Mouse (Mus musculus): ENCODE measurements around the gene Acad12. TPM values are rescaled to one million over a fixed set of nuclear protein-coding genes. Genes with fewer than 3 reads are reported as not detected.

Gene Acad12
- polyA plus RNA-seq, 1 experiment from 2014 or later, result 2.3 TPM

- Histone ChIP-seq H3K9me3 (ENCODE audit: control insufficient read depth, low read length) (no peaks in the 10 kb centered on the region), H3K4me3 (ENCODE audit: low read depth, low read length) (no peak overlapping the region), H3K27ac (replicated peaks) (no peak overlapping the region; the same call in 1 of the 2 replicates), H3K4me2 (replicated peaks; ENCODE audit: low read depth) (no peak overlapping the region), H3K27me3 (ENCODE audit: control insufficient read depth, insufficient read depth, low read length) (no peaks in the 10 kb centered on the region), H3K4me1 (replicated peaks; ENCODE audit: control insufficient read depth, insufficient read depth) (peaks cover 6% of the 10 kb centered on the region), H3K9ac (ENCODE audit: low read length) (no peak overlapping the region), H3K36me3 (ENCODE audit: control insufficient read depth, insufficient read depth, low read length) (no peaks in the 10 kb centered on the region)
- no peak for ATAC-seq (ENCODE audit: low FRiP score, low TSS enrichment)
- DNase-seq (ENCODE audit: low spot score), result no peak
- no peak for TF ChIP-seq CTCF (IDR thresholded peaks at IDR 0.05; ENCODE audit: low read depth)
- no peak for TF ChIP-seq EP300 (optimal IDR thresholded peaks at IDR 0.05)
- 87% methylated on average over 5 of the region's 5 CpGs for WGBS
These were observed 33.0 kb downstream of the Acad12 start for GRCm38 (mm10) chr5:121585699-121586098.

- peaks cover 6% of the 10 kb centered on the region for H3K4me1 ChIP-seq (replicated peaks; ENCODE audit: control insufficient read depth, insufficient read depth)
- ATAC-seq (ENCODE audit: low FRiP score, low TSS enrichment), result no peak
- H3K36me3 ChIP-seq (ENCODE audit: control insufficient read depth, insufficient read depth, low read length), result peaks cover 4% of the 10 kb centered on the region
- no peak for TF ChIP-seq CTCF (IDR thresholded peaks at IDR 0.05; ENCODE audit: low read depth)
- TF ChIP-seq EP300 (optimal IDR thresholded peaks at IDR 0.05), result no peak
- H3K9me3 ChIP-seq (ENCODE audit: control insufficient read depth, low read length), result no peaks in the 10 kb centered on the region
- no peaks in the 10 kb centered on the region for H3K27me3 ChIP-seq (ENCODE audit: control insufficient read depth, insufficient read depth, low read length)
- 97% methylated on average over 10 of the region's 10 CpGs for WGBS
- DNase-seq (ENCODE audit: low spot score), result no peak
- H3K9ac ChIP-seq (ENCODE audit: low read length), result no peak overlapping the region
- no peak overlapping the region for H3K4me2 ChIP-seq (replicated peaks; ENCODE audit: low read depth)
- no peak overlapping the region for H3K4me3 ChIP-seq (ENCODE audit: low read depth, low read length)
- no peak overlapping the region; the same call in 1 of the 2 replicates for H3K27ac ChIP-seq (replicated peaks)
These were observed 33.7 kb downstream of the Acad12 start for GRCm38 (mm10) chr5:121585005-121585404.

GRCm38 (mm10) chr5:121583765-121584501, 34.8 kb downstream of the Acad12 start:
- H3K36me3 ChIP-seq (ENCODE audit: control insufficient read depth, insufficient read depth, low read length), result peaks cover 13% of the 10 kb centered on the region
- H3K4me2 ChIP-seq (replicated peaks; ENCODE audit: low read depth), result peak overlapping the region; percentile 31
- peak; percentile 97 for DNase-seq (ENCODE audit: low spot score)
- H3K9ac ChIP-seq (ENCODE audit: low read length), result no peak overlapping the region
- 43% methylated on average over 12 of the region's 12 CpGs for WGBS
- no peak overlapping the region; the same call in 1 of the 2 replicates for H3K4me3 ChIP-seq (ENCODE audit: low read depth, low read length)
- H3K27ac ChIP-seq (replicated peaks), result peak overlapping the region; percentile 81
- peak; percentile 95 for ATAC-seq (ENCODE audit: low FRiP score, low TSS enrichment)
- peak; percentile 92 for TF ChIP-seq CTCF (IDR thresholded peaks at IDR 0.05; ENCODE audit: low read depth)
- TF ChIP-seq EP300 (optimal IDR thresholded peaks at IDR 0.05), result no peak
- no peaks in the 10 kb centered on the region for H3K9me3 ChIP-seq (ENCODE audit: control insufficient read depth, low read length)
- no peaks in the 10 kb centered on the region for H3K27me3 ChIP-seq (ENCODE audit: control insufficient read depth, insufficient read depth, low read length)
- peaks cover 6% of the 10 kb centered on the region for H3K4me1 ChIP-seq (replicated peaks; ENCODE audit: control insufficient read depth, insufficient read depth)

- Histone ChIP-seq H3K9me3 (ENCODE audit: control insufficient read depth, low read length) (no peaks in the 10 kb centered on the region), H3K4me1 (replicated peaks; ENCODE audit: control insufficient read depth, insufficient read depth) (peaks cover 6% of the 10 kb centered on the region), H3K9ac (ENCODE audit: low read length) (no peak overlapping the region), H3K27ac (replicated peaks) (no peak overlapping the region), H3K27me3 (ENCODE audit: control insufficient read depth, insufficient read depth, low read length) (no peaks in the 10 kb centered on the region), H3K36me3 (ENCODE audit: control insufficient read depth, insufficient read depth, low read length) (peaks cover 13% of the 10 kb centered on the region), H3K4me2 (replicated peaks; ENCODE audit: low read depth) (no peak overlapping the region), H3K4me3 (ENCODE audit: low read depth, low read length) (no peak overlapping the region)
- ATAC-seq (ENCODE audit: low FRiP score, low TSS enrichment) (no peak), DNase-seq (ENCODE audit: low spot score) (no peak)
- WGBS, result 88% methylated on average over 8 of the region's 8 CpGs
- TF ChIP-seq EP300 (optimal IDR thresholded peaks at IDR 0.05) (no peak), CTCF (IDR thresholded peaks at IDR 0.05; ENCODE audit: low read depth) (no peak)
These were observed 36.8 kb downstream of the Acad12 start for GRCm38 (mm10) chr5:121581945-121582344.

GRCm38 (mm10) chr5:121576927-121577488, 41.7 kb downstream of the Acad12 start:
- Histone ChIP-seq H3K27me3 (ENCODE audit: control insufficient read depth, insufficient read depth, low read length) (no peaks in the 10 kb centered on the region), H3K36me3 (ENCODE audit: control insufficient read depth, insufficient read depth, low read length) (peaks cover 13% of the 10 kb centered on the region), H3K9me3 (ENCODE audit: control insufficient read depth, low read length) (no peaks in the 10 kb centered on the region), H3K4me2 (replicated peaks; ENCODE audit: low read depth) (no peak overlapping the region), H3K4me3 (ENCODE audit: low read depth, low read length) (no peak overlapping the region), H3K4me1 (replicated peaks; ENCODE audit: control insufficient read depth, insufficient read depth) (no peaks in the 10 kb centered on the region), H3K27ac (replicated peaks) (no peak overlapping the region), H3K9ac (ENCODE audit: low read length) (no peak overlapping the region)
- 79% methylated on average over 11 of the region's 11 CpGs for WGBS
- DNase-seq (ENCODE audit: low spot score) (no peak), ATAC-seq (ENCODE audit: low FRiP score, low TSS enrichment) (no peak)
- no peak for TF ChIP-seq EP300 (optimal IDR thresholded peaks at IDR 0.05)

GRCm38 (mm10) chr5:121575867-121576266, 42.9 kb downstream of the Acad12 start:
- Histone ChIP-seq H3K9me3 (ENCODE audit: control insufficient read depth, low read length) (no peaks in the 10 kb centered on the region), H3K4me3 (ENCODE audit: low read depth, low read length) (no peak overlapping the region), H3K27me3 (ENCODE audit: control insufficient read depth, insufficient read depth, low read length) (no peaks in the 10 kb centered on the region), H3K9ac (ENCODE audit: low read length) (no peak overlapping the region), H3K4me1 (replicated peaks; ENCODE audit: control insufficient read depth, insufficient read depth) (no peaks in the 10 kb centered on the region), H3K27ac (replicated peaks) (no peak overlapping the region), H3K4me2 (replicated peaks; ENCODE audit: low read depth) (no peak overlapping the region), H3K36me3 (ENCODE audit: control insufficient read depth, insufficient read depth, low read length) (peaks cover 13% of the 10 kb centered on the region)
- ATAC-seq (ENCODE audit: low FRiP score, low TSS enrichment), result no peak
- TF ChIP-seq EP300 (optimal IDR thresholded peaks at IDR 0.05) (no peak), CTCF (IDR thresholded peaks at IDR 0.05; ENCODE audit: low read depth) (no peak)
- 92% methylated on average over 11 of the region's 11 CpGs for WGBS
- no peak for DNase-seq (ENCODE audit: low spot score)
